20 mouse cellular contexts compared by ENCODE assay signal in the genomic region with DNA sequence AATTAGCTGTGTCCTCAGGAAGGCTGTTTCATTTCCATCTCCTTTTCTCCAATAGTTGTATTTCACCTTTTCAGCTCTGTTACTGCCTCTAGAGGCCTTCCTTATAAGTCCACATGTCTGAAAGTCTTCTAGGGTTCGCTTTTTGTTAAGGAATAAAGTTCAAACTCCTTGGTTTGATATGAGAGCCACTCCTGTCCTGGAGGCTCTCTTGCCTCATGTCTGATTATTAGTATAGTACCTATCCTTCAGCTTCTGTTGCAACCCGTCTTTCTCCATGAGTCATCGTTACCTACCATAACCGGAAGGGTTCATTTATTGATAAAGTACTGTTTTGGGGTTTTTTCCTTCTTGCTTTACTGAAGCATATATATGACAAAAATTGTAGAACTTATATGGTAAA. TPM values are rescaled to one million over a fixed set of nuclear protein-coding genes. Genes with fewer than 3 reads are reported as not detected.
A peak's percentile ranks its signal among the peaks of the same experiment; 100 is the strongest.
DNase-seq lines count a peak whose midpoint lies in the region; ATAC-seq and TF ChIP-seq lines count a peak whose summit lies in the region.
"Had no signal": no experiment of that assay in that cellular context is flagged by ENCODE, and none has a peak within 500 bp of the region (broad histone marks: within the 10 kb centered on the region; RNA-seq: fewer than 3 reads in every experiment).

No protein-coding gene starts in this region.

- no peaks in the 10 kb centered on the region for H3K36me3 ChIP-seq in intestine, embryonic 15.5 days
- no peaks in the 10 kb centered on the region for H3K36me3 ChIP-seq in intestine, postnatal 0 days (ENCODE audit: control insufficient read depth, insufficient read depth)
- no peaks in the 10 kb centered on the region for H3K36me3 ChIP-seq in forebrain, embryonic 13.5 days (ENCODE audit: poor library complexity, severe bottlenecking)
- H3K36me3 ChIP-seq: embryonic facial prominence, embryonic 12.5 days had no signal

- WGBS in intestine, embryonic 15.5 days: 80% methylated on average over 4 of the region's 4 CpGs
- 51% methylated on average over 4 of the region's 4 CpGs for WGBS in intestine, postnatal 0 days
- 98% methylated on average over 4 of the region's 4 CpGs for WGBS in forebrain, embryonic 13.5 days

- peak; percentile 66 for ATAC-seq in intestine, embryonic 15.5 days
- ATAC-seq in intestine, postnatal 0 days: peak; percentile 87
- ATAC-seq in forebrain, embryonic 13.5 days: no peak
- ATAC-seq: activated CD4-positive, CD25-positive, alpha-beta regulatory T cell, adult 4 months; forebrain, embryonic 14.5 days; forebrain, embryonic 16.5 days; Patski had no signal

- no peak overlapping the region for H3K9ac ChIP-seq in intestine, embryonic 15.5 days
- H3K9ac ChIP-seq in intestine, postnatal 0 days (ENCODE audit: low read depth, low read length): no peak overlapping the region
- no peak overlapping the region for H3K9ac ChIP-seq in forebrain, embryonic 13.5 days
- H3K9ac ChIP-seq: embryonic facial prominence, embryonic 12.5 days had no signal

- no peaks in the 10 kb centered on the region for H3K27me3 ChIP-seq in intestine, embryonic 15.5 days (replicated peaks)
- H3K27me3 ChIP-seq in intestine, postnatal 0 days (replicated peaks; ENCODE audit: control insufficient read depth, insufficient read depth, low read length): no peaks in the 10 kb centered on the region
- H3K27me3 ChIP-seq in forebrain, embryonic 13.5 days: no peaks in the 10 kb centered on the region
- H3K27me3 ChIP-seq: embryonic facial prominence, embryonic 12.5 days; Patski had no signal

- intact Hi-C loops in left cerebral cortex, postnatal 36 days (cut with DNase I): no loop called here

- H3K4me2 ChIP-seq in intestine, embryonic 15.5 days (replicated peaks): no peak overlapping the region
- no peak overlapping the region for H3K4me2 ChIP-seq in intestine, postnatal 0 days (replicated peaks; ENCODE audit: low read depth)
- no peak overlapping the region for H3K4me2 ChIP-seq in forebrain, embryonic 13.5 days
- H3K4me2 ChIP-seq: embryonic facial prominence, embryonic 12.5 days had no signal

- DNase-seq in layer of hippocampus, adult 2 months (ENCODE audit: low spot score in 2 of 2): no peak
- DNase-seq in layer of hippocampus, adult 11-12 months (ENCODE audit: low spot score): no peak
- DNase-seq in left cerebral cortex, postnatal 36 days (ENCODE audit: low spot score in 2 of 2): no peak
- DNase-seq: adrenal gland, adult 8-10 months; adrenal gland, postnatal 14 days; adrenal gland, postnatal 36 days; cerebellum, adult 11-12 months; cerebellum, adult 2 months; cerebellum, adult 9-10 months; cerebellum, postnatal 10 days; cerebellum, postnatal 25 days had no signal

- H3K9me3 ChIP-seq in intestine, embryonic 15.5 days: no peaks in the 10 kb centered on the region
- no peaks in the 10 kb centered on the region for H3K9me3 ChIP-seq in intestine, postnatal 0 days (ENCODE audit: control insufficient read depth)
- peaks cover 4% of the 10 kb centered on the region for H3K9me3 ChIP-seq in forebrain, embryonic 13.5 days (replicated peaks)

- H3K27ac ChIP-seq in layer of hippocampus, adult 2 months: no peak overlapping the region
- no peak overlapping the region for H3K27ac ChIP-seq in intestine, embryonic 15.5 days
- H3K27ac ChIP-seq in intestine, postnatal 0 days (ENCODE audit: low read depth, low read length): no peak overlapping the region
- H3K27ac ChIP-seq in forebrain, embryonic 13.5 days: no peak overlapping the region
- H3K27ac ChIP-seq: embryonic facial prominence, embryonic 10.5 days; embryonic facial prominence, embryonic 12.5 days had no signal

- H3K4me3 ChIP-seq in layer of hippocampus, adult 2 months: no peak overlapping the region
- H3K4me3 ChIP-seq in intestine, embryonic 15.5 days (replicated peaks): no peak overlapping the region
- H3K4me3 ChIP-seq in intestine, postnatal 0 days (ENCODE audit: low read depth, low read length): no peak overlapping the region
- H3K4me3 ChIP-seq in forebrain, embryonic 13.5 days: no peak overlapping the region
- H3K4me3 ChIP-seq: embryonic facial prominence, embryonic 10.5 days; embryonic facial prominence, embryonic 12.5 days had no signal

- peak; percentile 12; the same call in 1 of the 2 replicates for TF ChIP-seq CTCF in layer of hippocampus, adult 2 months (conservative IDR thresholded peaks at IDR 0.05)
- TF ChIP-seq CTCF in intestine, postnatal 0 days (IDR thresholded peaks at IDR 0.05; ENCODE audit: low read depth): peak; percentile 49

- H3K4me1 ChIP-seq in intestine, embryonic 15.5 days (replicated peaks): 0 out of 2 replicates have a peak, but pooled peaks cover 4% of the 10 kb centered on the region
- no peaks in the 10 kb centered on the region for H3K4me1 ChIP-seq in intestine, postnatal 0 days (replicated peaks; ENCODE audit: control insufficient read depth, insufficient read depth, low read length)
- peaks cover 15% of the 10 kb centered on the region for H3K4me1 ChIP-seq in forebrain, embryonic 13.5 days

RNA-seq across cellular contexts. Expression of a gene that starts 5.2 kb away (rescaled TPM):
- 10 to 100 TPM; 38.7 to 47.3 TPM for total RNA-seq in layer of hippocampus, adult 2 months (2021)
- 11.9 and 12.3 TPM in 2 replicates for polyA plus RNA-seq in intestine, embryonic 15.5 days (2015; fragmentation: Nextera tagmentation; extraction: Ambion mirVana)
- polyA plus RNA-seq in intestine, postnatal 0 days (2015; fragmentation: Nextera tagmentation; extraction: Ambion mirVana): 10.2 and 12.0 TPM in 2 replicates
- total RNA-seq in left cerebral cortex, postnatal 36 days (2021): 10 to 100 TPM; 32.2 to 37.9 TPM
- 11.2 and 11.8 TPM in 2 replicates for polyA plus RNA-seq in forebrain, embryonic 13.5 days (2015; fragmentation: Nextera tagmentation; extraction: Ambion mirVana)
